Mouse (Mus musculus) cerebellum, adult 11 months (tissue): ENCODE measurements around the gene Gatb.
"Not testable (repeated sequence)": the region's sequence is repeated elsewhere in the genome, so short reads cannot be mapped to it uniquely, and the experiment has no call there.

Experiments used
- DNase-seq: peaks from one replicate; pipeline ENCODE4 v3.0.0; 2022

The Gatb gene

GRCm38 (mm10) chr3:85573864-85574830 lies at the start of gene Gatb:
Gatb (plus strand) TSS chr3:85574119.
- DNase-seq = peak; percentile 99

GRCm38 (mm10) chr3:85530601-85531161 lies 43.2 kb upstream of the Gatb start:
- DNase-seq = no peak

- no peak for DNase-seq
Observed at GRCm38 (mm10) chr3:85532376-85532775, 41.5 kb upstream of the Gatb start.

GRCm38 (mm10) chr3:85535042-85535441 lies 38.9 kb upstream of the Gatb start:
- DNase-seq = peak; percentile 55

GRCm38 (mm10) chr3:85535621-85536520 lies 38.0 kb upstream of the Gatb start:
- no peak for DNase-seq

GRCm38 (mm10) chr3:85542765-85543164 lies 31.2 kb upstream of the Gatb start:
- DNase-seq = no peak

GRCm38 (mm10) chr3:85543652-85544051 lies 30.3 kb upstream of the Gatb start:
- DNase-seq = no peak

- no peak for DNase-seq
Observed at GRCm38 (mm10) chr3:85550312-85550711, 23.6 kb upstream of the Gatb start.

GRCm38 (mm10) chr3:85551352-85551751 lies 22.6 kb upstream of the Gatb start:
- DNase-seq = no peak

GRCm38 (mm10) chr3:85553731-85554277 lies 20.1 kb upstream of the Gatb start:
- no peak for DNase-seq

GRCm38 (mm10) chr3:85564603-85565002 lies 9.3 kb upstream of the Gatb start:
- DNase-seq = no peak

- DNase-seq = peak; percentile 58
Observed at GRCm38 (mm10) chr3:85571276-85571675, 2.6 kb upstream of the Gatb start.

GRCm38 (mm10) chr3:85572502-85572901 lies 1.4 kb upstream of the Gatb start:
- DNase-seq = not testable (repeated sequence)

GRCm38 (mm10) chr3:85573216-85573863 lies 579 bp upstream of the Gatb start:
- DNase-seq = no peak

- peak; percentile 43 for DNase-seq
Observed at GRCm38 (mm10) chr3:85582726-85583125, 8.8 kb downstream of the Gatb start.

- no peak for DNase-seq
Observed at GRCm38 (mm10) chr3:85583194-85583593, 9.3 kb downstream of the Gatb start.

- no peak for DNase-seq
Observed at GRCm38 (mm10) chr3:85584966-85585365, 11.0 kb downstream of the Gatb start.

- DNase-seq = no peak
Observed at GRCm38 (mm10) chr3:85588701-85589100, 14.8 kb downstream of the Gatb start.

- no peak for DNase-seq
Observed at GRCm38 (mm10) chr3:85590090-85590754, 16.3 kb downstream of the Gatb start.

- DNase-seq = no peak
Observed at GRCm38 (mm10) chr3:85592067-85592466, 18.1 kb downstream of the Gatb start.

GRCm38 (mm10) chr3:85592640-85593252 lies 18.8 kb downstream of the Gatb start:
- DNase-seq = no peak
